Mouse (Mus musculus) CH12.LX (cell line): ENCODE measurements at regions not wholly inside any gene's neighbourhood (a gene's known extent, or its start where the extent isn't known, plus 50 kb on each side); places are given as distances from the start of the nearest gene placed in this dataset.

Experiments
- DNase-seq: peaks from one replicate; pipeline ENCODE4 v3.0.0-alpha.2; 2013; ENCODE audit errors: extremely low read depth
- H3K27ac ChIP-seq: 2 replicates; pipeline ENCODE4 v1.5.1; 2012; ENCODE audit warnings: low read depth, mild to moderate bottlenecking, control low read depth, moderate library complexity; ENCODE audit not compliant: insufficient read depth
- H3K27me3 ChIP-seq: replicated peaks from 2 replicates; pipeline ENCODE3; 2012; ENCODE audit warnings: inconsistent platforms
- H3K36me3 ChIP-seq, 2 experiments: replicated peaks in 1 of 2; 2 replicates each; pipeline versions ENCODE3 to v1.6.1; 2012; ENCODE audit warnings: inconsistent platforms in 1 of 2, low read length in 1 of 2, mild to moderate bottlenecking in 1 of 2, mixed read lengths in 1 of 2, moderate library complexity in 1 of 2; ENCODE audit not compliant: control insufficient read depth in 1 of 2, insufficient read depth in 1 of 2
- H3K4me1 ChIP-seq, 2 experiments: 2 replicates each; pipeline ENCODE4 v1.6.1; 2012; ENCODE audit warnings: inconsistent platforms in 1 of 2, moderate library complexity in 1 of 2; ENCODE audit not compliant: insufficient read depth in 2 of 2, control insufficient read depth in 1 of 2
- H3K4me2 ChIP-seq: 2 replicates; pipeline ENCODE4 v1.6.1; 2012; ENCODE audit warnings: low read depth, mild to moderate bottlenecking, control low read depth; ENCODE audit not compliant: poor library complexity, insufficient read depth, severe bottlenecking
- H3K4me3 ChIP-seq, 3 experiments: fragments of 150-350 bp in 1 of 3; sonication (generic) in 1 of 3; replicated peaks in 1 of 3; 2 replicates each; pipeline versions ENCODE3 to v1.5.1; 2011 to 2012; ENCODE audit warnings: low read depth in 2 of 3, low read length in 2 of 3, mild to moderate bottlenecking in 2 of 3, moderate library complexity in 2 of 3, control low read depth in 1 of 3, improper control_type of control experiment in 1 of 3, inconsistent platforms in 1 of 3, mixed read lengths in 1 of 3; ENCODE audit not compliant: poor library complexity in 1 of 3
- H3K79me2 ChIP-seq: replicated peaks from 2 replicates; pipeline ENCODE4 v1.6.1; 2012; ENCODE audit warnings: mild to moderate bottlenecking, moderate library complexity; ENCODE audit not compliant: control insufficient read depth, poor library complexity, insufficient read depth, severe bottlenecking; ENCODE audit errors: extremely low read depth
- H3K9ac ChIP-seq: 2 replicates; pipeline ENCODE4 v1.6.1; 2012; ENCODE audit warnings: low read depth, mild to moderate bottlenecking, control low read depth, moderate library complexity; ENCODE audit not compliant: insufficient read depth
- H3K9me3 ChIP-seq: replicated peaks from 2 replicates; pipeline ENCODE3; 2012; ENCODE audit warnings: low read length, inconsistent platforms, mixed read lengths
- BHLHE40 ChIP-seq: IDR thresholded peaks from 2 replicates; pipeline ENCODE4 v1.6.1; 2011; ENCODE audit warnings: mild to moderate bottlenecking, low read depth, low read length, improper control_type of control experiment
- CHD1 ChIP-seq: IDR thresholded peaks from 2 replicates; pipeline ENCODE4 v1.6.1; 2012; ENCODE audit warnings: low read depth, low read length, improper control_type of control experiment, inconsistent platforms
- CTCF ChIP-seq, 2 experiments: IDR thresholded peaks in 1 of 2; conservative IDR thresholded peaks in 1 of 2; 2 replicates each; pipeline ENCODE4 v1.5.1; 2011 to 2012; ENCODE audit warnings: low read depth in 2 of 2, low read length in 2 of 2, improper control_type of control experiment in 1 of 2, inconsistent platforms in 1 of 2, mild to moderate bottlenecking in 1 of 2, moderate library complexity in 1 of 2
- E2F4 ChIP-seq: IDR thresholded peaks from 2 replicates; pipeline ENCODE4 v1.6.1; 2011; ENCODE audit warnings: low read depth, low read length, improper control_type of control experiment; ENCODE audit not compliant: insufficient replicate concordance
- EP300 ChIP-seq: IDR thresholded peaks from 2 replicates; pipeline ENCODE4 v1.6.1; 2011; ENCODE audit warnings: low read length, improper control_type of control experiment
- GABPA ChIP-seq: IDR thresholded peaks from 2 replicates; pipeline ENCODE4 v1.6.1; 2012; ENCODE audit warnings: low read depth, low read length, improper control_type of control experiment, inconsistent platforms; ENCODE audit not compliant: insufficient replicate concordance
- HCFC1 ChIP-seq: IDR thresholded peaks from 2 replicates; pipeline ENCODE4 v1.6.1; 2012; ENCODE audit warnings: low read depth, mild to moderate bottlenecking, inconsistent platforms, low read length, improper control_type of control experiment
- IRF4 ChIP-seq: IDR thresholded peaks from 2 replicates; pipeline ENCODE4 v1.6.1; 2014; ENCODE audit warnings: low read depth, mild to moderate bottlenecking, inconsistent platforms, low read length, improper control_type of control experiment
- JUN ChIP-seq: IDR thresholded peaks from 2 replicates; pipeline ENCODE4 v1.6.1; 2011; ENCODE audit warnings: low read depth, mild to moderate bottlenecking, low read length, improper control_type of control experiment, moderate library complexity; ENCODE audit not compliant: insufficient read depth
- KAT2A ChIP-seq: IDR thresholded peaks from 2 replicates; pipeline ENCODE4 v1.6.1; 2012; ENCODE audit warnings: low read length, improper control_type of control experiment, inconsistent platforms; ENCODE audit not compliant: insufficient replicate concordance
- MAFK ChIP-seq: IDR thresholded peaks from 2 replicates; pipeline ENCODE4 v1.6.1; 2011; ENCODE audit warnings: low read length, improper control_type of control experiment; ENCODE audit not compliant: insufficient replicate concordance
- MAX ChIP-seq: IDR thresholded peaks from 2 replicates; pipeline ENCODE4 v1.6.1; 2011; ENCODE audit warnings: low read length, improper control_type of control experiment
- MAZ ChIP-seq: IDR thresholded peaks from 2 replicates; pipeline ENCODE4 v1.6.1; 2012; ENCODE audit warnings: low read depth, mild to moderate bottlenecking, inconsistent platforms, low read length, improper control_type of control experiment, moderate library complexity
- MXI1 ChIP-seq: IDR thresholded peaks from 2 replicates; pipeline ENCODE4 v1.6.1; 2011; ENCODE audit warnings: mild to moderate bottlenecking, low read depth, low read length, improper control_type of control experiment
- MYC ChIP-seq: IDR thresholded peaks from 2 replicates; pipeline ENCODE4 v1.6.1; 2011; ENCODE audit warnings: low read depth, mild to moderate bottlenecking, improper control_type of control experiment, low read length
- NRF1 ChIP-seq: IDR thresholded peaks from 2 replicates; pipeline ENCODE4 v1.6.1; 2014; ENCODE audit warnings: low read depth, mild to moderate bottlenecking, inconsistent platforms, low read length, improper control_type of control experiment, moderate library complexity
- PAX5 ChIP-seq: IDR thresholded peaks from 2 replicates; pipeline ENCODE4 v1.6.1; 2012; ENCODE audit warnings: low read length, inconsistent platforms, mixed read lengths
- POLR2A ChIP-seq: IDR thresholded peaks from 2 replicates; pipeline ENCODE4 v1.6.1; 2011; ENCODE audit warnings: low read depth, mild to moderate bottlenecking, improper control_type of control experiment, low read length
- POLR2AphosphoS2 ChIP-seq: IDR thresholded peaks from 2 replicates; pipeline ENCODE4 v1.6.1; 2011; ENCODE audit warnings: low read depth, low read length, improper control_type of control experiment
- RCOR1 ChIP-seq: conservative IDR thresholded peaks from 2 replicates; pipeline ENCODE4 v1.6.1; 2012; ENCODE audit warnings: low read depth, mild to moderate bottlenecking, inconsistent platforms, low read length, improper control_type of control experiment
- SIN3A ChIP-seq: IDR thresholded peaks from 2 replicates; pipeline ENCODE4 v1.6.1; 2012; ENCODE audit warnings: low read length, improper control_type of control experiment, inconsistent platforms
- SMC3 ChIP-seq: IDR thresholded peaks from 2 replicates; pipeline ENCODE4 v1.6.1; 2011; ENCODE audit warnings: low read depth, low read length, improper control_type of control experiment
- TBP ChIP-seq: conservative IDR thresholded peaks from 2 replicates; pipeline ENCODE4 v1.6.1; 2011; ENCODE audit warnings: low read depth, low read length, improper control_type of control experiment
- TCF12 ChIP-seq: IDR thresholded peaks from 2 replicates; pipeline ENCODE4 v1.6.1; 2014; ENCODE audit warnings: low read depth, mild to moderate bottlenecking, inconsistent platforms, low read length, improper control_type of control experiment
- UBTF ChIP-seq: IDR thresholded peaks from 2 replicates; pipeline ENCODE4 v1.6.1; 2012; ENCODE audit warnings: low read depth, mild to moderate bottlenecking, inconsistent platforms, low read length, improper control_type of control experiment, moderate library complexity
- USF1 ChIP-seq: IDR thresholded peaks from 2 replicates; pipeline ENCODE4 v1.6.1; 2014; ENCODE audit warnings: low read depth, mild to moderate bottlenecking, inconsistent platforms, low read length, improper control_type of control experiment
- USF2 ChIP-seq: conservative IDR thresholded peaks from 2 replicates; pipeline ENCODE4 v1.6.1; 2011; ENCODE audit warnings: low read depth, low read length, improper control_type of control experiment
- ZKSCAN1 ChIP-seq: IDR thresholded peaks from 2 replicates; pipeline ENCODE4 v1.6.1; 2012; ENCODE audit warnings: low read depth, inconsistent platforms, low read length, improper control_type of control experiment, borderline replicate concordance
- ZMIZ1 ChIP-seq: IDR thresholded peaks from 2 replicates; pipeline ENCODE4 v1.6.1; 2012; ENCODE audit warnings: low read depth, mild to moderate bottlenecking, inconsistent platforms, low read length, improper control_type of control experiment
- dilution Hi-C: fragments of 300-500 bp; cut with MboI; formaldehyde crosslinking; loops from 2 replicates; pipeline ENCODE4 v1.14.3; 2020; ENCODE audit warnings: low sequenced_read_pairs; ENCODE audit not compliant: extremely low pct_unique_long_range_greater_than_20kb, extremely low pct_ligation_motif_present
- in situ Hi-C: fragments of 300-500 bp; cut with MboI; formaldehyde crosslinking; loops from 3 replicates; pipeline ENCODE4 v1.14.3; 2019; ENCODE audit warnings: low sequenced_read_pairs, low pct_ligation_motif_present, low pct_unique_long_range_greater_than_20kb, mixed read lengths

GRCm38 (mm10) chr12:118659240-118660120 lies 186.6 kb upstream of the Sp8 start:
- no peak overlapping the region for H3K9ac ChIP-seq

GRCm38 (mm10) chr12:118650483-118651160 lies 195.5 kb upstream of the Sp8 start:
- no peak overlapping the region for H3K4me2 ChIP-seq
- H3K27ac ChIP-seq: no peak overlapping the region
- dilution Hi-C loops (no loop called here), in situ Hi-C loops (no loop called here)
- no peaks in the 10 kb centered on the region for H3K27me3 ChIP-seq
- no peak for TF ChIP-seq SMC3
- no peak for TF ChIP-seq POLR2AphosphoS2
- no peak for TF ChIP-seq BHLHE40
- TF ChIP-seq RCOR1: no peak
- no peak for TF ChIP-seq JUN
- TF ChIP-seq ZKSCAN1: no peak
- TF ChIP-seq HCFC1: no peak
- TF ChIP-seq UBTF: no peak
- no peak for TF ChIP-seq NRF1
- TF ChIP-seq KAT2A: no peak
- no peak for TF ChIP-seq MXI1
- TF ChIP-seq SIN3A: no peak
- no peak for TF ChIP-seq USF1
- TF ChIP-seq IRF4: no peak
- TF ChIP-seq MAX: no peak
- TF ChIP-seq TBP: no peak
- no peak for TF ChIP-seq CHD1
- TF ChIP-seq ZMIZ1: no peak
- no peak for TF ChIP-seq MAFK
- TF ChIP-seq POLR2A: no peak
- TF ChIP-seq, all 38 proteins: peak for 0
- no peak for DNase-seq
- H3K9me3 ChIP-seq: no peaks in the 10 kb centered on the region
- no peak overlapping the region for H3K9ac ChIP-seq
- H3K36me3 ChIP-seq: no peaks in the 10 kb centered on the region
- H3K4me1 ChIP-seq: peaks cover 0 to 19% of the 10 kb centered on the region in 2 experiments; a peak in 2 of 4 replicates
- H3K79me2 ChIP-seq: no peaks in the 10 kb centered on the region
- H3K4me3 ChIP-seq: no peak overlapping the region

More at GRCm38 (mm10) chr12:118659240-118660120, 186.6 kb upstream of the Sp8 start:
- no peak for DNase-seq
- TF ChIP-seq EP300 (no peak), HCFC1 (no peak), USF1 (no peak), BHLHE40 (no peak), RCOR1 (no peak), USF2 (no peak), TCF12 (no peak), ZMIZ1 (no peak), TBP (no peak), KAT2A (no peak), MYC (no peak), GABPA (no peak), MAZ (no peak), PAX5 (no peak), JUN (no peak), NRF1 (no peak), CTCF (conservative IDR thresholded peaks at IDR 0.05 in 1 of 2, IDR thresholded peaks at IDR 0.05 in 1 of 2; ENCODE audit: low read depth in 2 of 2, low read length in 2 of 2) (no peak), E2F4 (no peak)
- TF ChIP-seq, all 38 proteins: peak for 0
- Histone ChIP-seq H3K4me1 (peaks cover 0 to 7% of the 10 kb centered on the region in 2 experiments; a peak in 2 of 4 replicates), H3K79me2 (no peaks in the 10 kb centered on the region), H3K4me2 (no peak overlapping the region), H3K27ac (no peak overlapping the region), H3K27me3 (no peaks in the 10 kb centered on the region), H3K4me3 (no peak overlapping the region), H3K9me3 (no peaks in the 10 kb centered on the region), H3K36me3 (no peaks in the 10 kb centered on the region)
- in situ Hi-C loops (no loop called here), dilution Hi-C loops (no loop called here)
